Mouse (Mus musculus) gastrocnemius, postnatal 25 days (tissue): ENCODE measurements around the gene Vps11. TPM values are rescaled to one million over a fixed set of nuclear protein-coding genes. Genes with fewer than 3 reads are reported as not detected.
A peak's percentile ranks its signal among the peaks of the same experiment; 100 is the strongest.
"Not testable (repeated sequence)": the region's sequence is repeated elsewhere in the genome, so short reads cannot be mapped to it uniquely, and the experiment has no call there.

Source experiments
- DNase-seq: peaks from one replicate; pipeline ENCODE4 v3.0.0; 2022
- microRNA-seq, 2 experiments: library from miRNA; unstranded; fragments of <30 nt; microRNA quantifications; one replicate each; pipeline ENCODE4 v1.2.0; 2021; ENCODE audit warnings: borderline replicate concordance in 2 of 2
- total RNA-seq, 2 experiments: library from RNA; stranded (reverse); gene quantifications; 1 replicate in 1 of 2; 2 replicates in 1 of 2; pipeline ENCODE4 v1.2.3; 2021

Gene Vps11
- total RNA-seq, 2 experiments from 2014 or later: 13.5 to 14.5 TPM

DNA sequence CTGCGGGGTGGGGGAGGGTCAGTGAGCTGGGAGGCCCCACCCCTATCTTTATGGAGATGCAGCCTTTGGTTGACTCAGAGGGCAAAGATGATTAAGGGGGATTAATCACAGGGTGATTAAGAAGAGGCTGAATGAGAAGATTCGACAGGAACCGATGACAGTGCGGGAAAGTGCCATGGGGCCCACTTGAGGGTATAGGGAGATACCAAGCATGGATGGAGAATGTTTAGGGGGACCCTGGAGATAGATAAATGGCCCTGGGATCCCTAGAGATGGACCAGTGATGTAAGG, 47.3 kb downstream of the Vps11 start:
- DNase-seq: no peak

DNA sequence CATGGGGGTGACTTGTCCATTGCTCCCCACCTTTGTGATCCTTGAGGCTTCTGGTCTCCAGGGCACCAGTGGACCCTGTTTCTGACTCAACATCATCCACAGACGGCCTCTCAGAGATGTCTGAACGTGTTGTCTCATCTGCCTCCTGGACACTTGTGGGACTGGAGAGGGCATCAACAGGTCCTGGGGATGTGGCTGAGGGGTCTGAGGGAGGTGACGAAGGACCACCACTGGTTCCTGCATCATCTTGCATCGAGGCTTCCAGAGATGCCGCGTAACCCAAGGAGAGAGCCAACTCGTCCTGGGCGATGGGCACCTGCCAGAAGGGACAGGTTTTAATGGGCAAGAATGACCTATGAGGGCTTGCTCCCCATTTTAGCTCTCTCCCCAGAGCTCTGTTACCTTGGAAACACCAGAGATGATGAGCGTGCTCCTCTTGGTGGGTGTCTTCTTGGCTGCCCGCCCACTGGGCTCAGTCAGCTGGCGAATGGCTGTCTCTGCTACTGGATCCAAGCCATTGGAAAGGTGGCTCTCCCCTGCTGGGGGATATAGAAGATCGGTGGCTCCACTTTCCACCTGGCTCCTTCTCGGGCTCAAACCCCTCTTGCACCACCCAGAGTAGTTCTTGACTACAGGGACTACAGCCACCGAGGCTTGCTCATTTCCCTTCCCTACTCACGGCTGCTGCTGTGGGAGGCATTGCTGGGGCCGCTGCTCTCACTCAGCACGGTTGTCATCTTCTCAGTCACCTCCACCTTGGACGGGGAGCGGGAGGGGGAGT, 47.8 kb downstream of the Vps11 start:
- no peak for DNase-seq

DNA sequence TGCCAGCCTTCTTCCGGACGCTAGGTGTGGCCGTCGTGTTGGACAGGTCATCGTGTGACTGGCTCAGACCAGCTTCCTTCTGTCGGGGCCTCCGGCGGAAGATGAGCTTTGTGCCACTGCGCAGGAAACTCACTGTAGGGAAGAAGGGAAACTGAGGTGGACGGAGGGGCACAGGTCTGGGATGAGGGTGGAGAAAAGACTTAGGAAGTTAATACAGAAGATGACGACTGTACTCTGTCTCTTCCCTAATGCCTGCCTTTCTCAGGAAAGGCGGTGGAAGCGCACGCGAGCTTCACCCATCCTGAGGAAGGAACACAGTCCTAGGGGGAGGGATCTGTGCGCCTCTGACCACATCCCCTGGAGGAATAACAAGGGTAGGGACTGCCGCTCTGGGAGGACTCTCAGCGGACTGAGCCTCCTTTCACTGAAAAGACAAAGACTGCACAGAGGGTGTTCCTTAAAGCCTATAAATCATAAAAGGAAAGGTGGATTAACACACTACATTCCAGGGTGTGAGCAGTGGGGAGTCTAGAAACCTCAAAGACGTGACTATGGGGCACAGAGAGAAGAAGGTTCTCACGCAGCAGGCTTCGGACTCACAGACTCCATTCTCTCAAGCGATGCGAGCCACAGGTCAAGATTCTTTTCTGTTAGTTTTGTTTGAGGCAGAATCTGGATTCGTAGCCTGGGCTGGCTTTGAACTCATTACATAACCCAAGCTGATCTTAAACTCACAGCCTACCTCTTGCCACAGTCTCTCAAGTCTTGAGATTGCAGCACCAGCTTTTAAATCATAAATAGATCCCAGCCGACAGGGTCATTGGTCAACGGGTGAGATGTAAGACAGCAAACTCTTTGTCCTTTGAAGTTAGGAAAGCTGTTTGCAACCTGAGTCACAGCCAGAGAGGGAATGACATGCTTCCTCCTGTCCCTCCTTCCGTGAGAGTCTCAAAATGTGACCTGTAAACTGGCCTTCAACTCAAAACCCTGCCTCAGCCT, 50.0 kb downstream of the Vps11 start:
- no peak for DNase-seq

DNA sequence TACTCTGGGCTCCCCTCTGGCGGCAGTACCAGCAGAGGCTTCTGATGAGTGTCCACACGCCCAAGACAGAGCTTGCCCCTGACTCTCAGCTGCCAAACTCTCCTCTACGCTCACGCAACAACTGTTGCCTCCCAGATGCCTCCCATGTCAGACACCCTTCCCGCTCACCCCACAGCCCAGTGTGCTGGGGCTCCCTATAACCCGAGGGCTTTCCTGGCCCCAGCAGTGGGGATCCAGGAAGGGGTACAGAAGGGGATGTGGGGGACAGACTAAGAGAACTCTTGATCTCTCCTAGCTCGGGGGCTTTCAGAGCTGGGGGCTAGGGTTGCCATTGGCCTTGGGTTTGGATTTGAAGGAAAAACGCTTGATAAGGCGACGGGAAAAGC, 50.7 kb downstream of the Vps11 start:
- no peak for DNase-seq

- DNase-seq: no peak
Measured at GRCm38 (mm10) chr9:44309756-44310155, 51.7 kb downstream of the Vps11 start.

DNA sequence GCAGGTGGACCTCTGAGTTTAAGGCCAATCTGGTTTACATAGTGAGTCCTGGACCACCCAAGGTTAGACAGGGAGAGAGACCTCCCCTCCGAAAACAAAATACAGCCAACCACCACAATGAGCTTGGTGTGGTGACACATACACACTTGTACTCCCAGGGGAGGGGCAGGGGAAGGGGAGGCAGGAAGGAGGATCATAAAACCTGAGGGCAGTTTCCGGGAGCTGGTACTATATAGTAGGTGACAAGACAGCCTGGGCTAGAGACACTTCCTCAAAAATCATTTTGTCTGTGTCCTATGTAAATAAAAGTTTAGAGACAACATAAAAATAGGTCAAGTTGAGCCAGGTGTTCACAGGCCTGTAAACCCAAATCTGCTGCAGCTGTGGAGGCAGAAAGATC, 54.2 kb downstream of the Vps11 start:
- no peak for DNase-seq

- DNase-seq: no peak
Measured at GRCm38 (mm10) chr9:44306532-44306931, 54.9 kb downstream of the Vps11 start.

- DNase-seq: peak; percentile 99
Measured at GRCm38 (mm10) chr9:44305466-44306079, 55.9 kb downstream of the Vps11 start, which contains the start of gene Hinfp. Hinfp (minus strand) TSS chr9:44305671.

DNA sequence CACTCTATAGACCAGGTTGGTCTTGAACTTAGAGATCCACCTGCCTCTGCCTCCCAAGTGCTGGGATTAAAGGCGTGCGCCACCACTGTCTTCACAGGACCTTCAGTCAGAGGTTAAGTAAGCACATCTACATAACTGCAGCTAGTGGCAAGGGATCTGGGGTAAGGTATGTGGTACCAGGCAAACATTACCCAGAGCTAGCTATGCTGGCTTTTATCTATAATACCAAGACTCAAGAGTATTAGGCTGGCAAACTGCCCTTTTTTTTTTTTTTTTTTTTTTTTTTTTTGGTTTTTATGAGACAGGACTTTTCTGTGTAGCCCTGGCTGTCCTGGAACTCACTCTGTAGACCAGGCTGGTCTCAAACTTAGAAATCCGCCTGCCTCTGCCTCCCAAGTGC, 61.5 kb downstream of the Vps11 start:
- DNase-seq: not testable (repeated sequence)

Small RNA genes lying within 50 kb of the gene (microRNA-seq; reads per million reads assigned to microRNA genes)
- gene Gm44335 (0 reads per million in 2 experiments), gene Mir7085 (0 to 0.79 reads per million in 2 experiments)

Other genes with a start within 250 kb of the Vps11 start
- 1 to 10 TPM in 1 of 2 experiments, under 1 TPM in 1; 0.82 to 2.4 TPM for gene Gm49380, start 248.2 kb downstream of the Vps11 start, total RNA-seq
- gene Rnf26, start 248.2 kb downstream of the Vps11 start, total RNA-seq: 1 to 10 TPM; 2.9 TPM
- gene Mcam, start 227.2 kb downstream of the Vps11 start, total RNA-seq: 10 to 100 TPM; 31.2 to 32.4 TPM
- gene Cbl, start 127.6 kb downstream of the Vps11 start, total RNA-seq: 1 to 10 TPM; 9.2 to 9.4 TPM
- not detected for gene Ccdc153, start 121.0 kb downstream of the Vps11 start, total RNA-seq
- under 1 TPM; 0.99 to 1.00 TPM for gene Pdzd3, start 110.2 kb downstream of the Vps11 start, total RNA-seq
- gene Nlrx1, start 93.1 kb downstream of the Vps11 start, total RNA-seq: 10 to 100 TPM; 18.6 to 21.1 TPM
- under 1 TPM; 0.15 to 0.62 TPM for gene Abcg4, start 73.1 kb downstream of the Vps11 start, total RNA-seq
- gene Hinfp, start 56.0 kb downstream of the Vps11 start, total RNA-seq: 1 to 10 TPM; 5.6 to 6.0 TPM
- gene C2cd2l, start 41.4 kb downstream of the Vps11 start, total RNA-seq: 10 to 100 TPM; 12.0 to 12.2 TPM
- 10 to 100 TPM; 11.0 to 11.2 TPM for gene Dpagt1, start 35.7 kb downstream of the Vps11 start, total RNA-seq
- gene H2afx, start 27.0 kb downstream of the Vps11 start, total RNA-seq: 10 to 100 TPM; 10.8 to 12.8 TPM
- gene Hmbs, start 17.4 kb downstream of the Vps11 start, total RNA-seq: 10 to 100 TPM; 20.3 to 24.3 TPM
- gene Hyou1, start 17.8 kb upstream of the Vps11 start, total RNA-seq: 10 to 100 TPM; 28.0 to 31.3 TPM
- 100 to 1,000 TPM; 117 to 142 TPM for gene Slc37a4, start 35.2 kb upstream of the Vps11 start, total RNA-seq
- 100 to 1,000 TPM; 631 to 665 TPM for gene Rps25, start 45.5 kb upstream of the Vps11 start, total RNA-seq
- 10 to 100 TPM; 13.8 to 17.5 TPM for gene Trappc4, start 45.9 kb upstream of the Vps11 start, total RNA-seq
- gene Ccdc84, start 56.9 kb upstream of the Vps11 start, total RNA-seq: 1 to 10 TPM; 3.9 to 5.8 TPM
- not detected for gene Foxr1, start 79.5 kb upstream of the Vps11 start, total RNA-seq
- under 1 TPM; 0.32 to 0.43 TPM for gene Upk2, start 93.3 kb upstream of the Vps11 start, total RNA-seq
- gene Bcl9l, start 121.2 kb upstream of the Vps11 start, total RNA-seq: 10 to 100 TPM; 33.6 to 40.7 TPM
- gene Cxcr5, start 200.2 kb upstream of the Vps11 start, total RNA-seq: not detected
- 10 to 100 TPM; 55.1 to 59.4 TPM for gene Ddx6, start 243.2 kb upstream of the Vps11 start, total RNA-seq